Mouse (Mus musculus) heart, embryonic 11.5 days (tissue): ENCODE results near the gene Gtf3c2. TPM values are rescaled to one million over a fixed set of nuclear protein-coding genes. Genes with fewer than 3 reads are reported as not detected.

ENCODE experiments used
- ATAC-seq: fragments of 200-750 bp; cut with Nextera tagmentation; replicated peaks from 2 replicates; pipeline ENCODE4 v1.8.0; 2017; ENCODE audit warnings: moderate library complexity; ENCODE audit not compliant: insufficient number of reproducible peaks, low FRiP score, low TSS enrichment
- H3K27ac ChIP-seq: fragments of 300-500 bp; sonication (generic); 2 replicates; pipeline ENCODE4 v1.5.1; 2014; ENCODE audit warnings: mild to moderate bottlenecking, low read depth, low read length
- H3K27me3 ChIP-seq: fragments of 300-500 bp; sonication (generic); 2 replicates; pipeline ENCODE4 v1.6.1; 2014; ENCODE audit warnings: mild to moderate bottlenecking, low read length, mixed read lengths; ENCODE audit not compliant: control insufficient read depth, insufficient read depth
- H3K36me3 ChIP-seq: fragments of 300-500 bp; sonication (generic); 2 replicates; pipeline ENCODE4 v1.6.1; 2014; ENCODE audit warnings: mild to moderate bottlenecking, low read length, moderate library complexity, mixed read lengths; ENCODE audit not compliant: control insufficient read depth, insufficient read depth
- H3K4me1 ChIP-seq: fragments of 300-500 bp; sonication (generic); 2 replicates; pipeline ENCODE4 v1.6.1; 2014; ENCODE audit warnings: low read length; ENCODE audit not compliant: control insufficient read depth, insufficient read depth
- H3K4me2 ChIP-seq: fragments of 300-500 bp; sonication (generic); 2 replicates; pipeline ENCODE4 v1.6.1; 2014; ENCODE audit warnings: mild to moderate bottlenecking, moderate library complexity
- H3K4me3 ChIP-seq: fragments of 300-500 bp; sonication (generic); 2 replicates; pipeline ENCODE4 v1.5.1; 2014; ENCODE audit warnings: low read depth, low read length
- H3K9ac ChIP-seq: fragments of 300-500 bp; sonication (generic); 2 replicates; pipeline ENCODE4 v1.6.1; 2014; ENCODE audit warnings: mild to moderate bottlenecking, low read depth, low read length, moderate library complexity
- H3K9me3 ChIP-seq: fragments of 300-500 bp; sonication (generic); replicated peaks from 2 replicates; pipeline ENCODE4 v1.6.1; 2016; ENCODE audit warnings: low read length; ENCODE audit not compliant: control insufficient read depth
- WGBS: fragments of 180-500 bp; shearing (Covaris S2); extraction: QIAGEN DNeasy Blood & Tissue Kit; methylation state at CpG from one replicate; pipeline ENCODE4 v1.1.7; 2014; ENCODE audit not compliant: insufficient replicate concordance; 5-methylcytosine and 5-hydroxymethylcytosine counted together
- polyA plus RNA-seq: library from polyadenylated mRNA; unstranded; fragments of >200 nt; fragmentation: Nextera tagmentation; extraction: Ambion mirVana; gene quantifications from 2 replicates; pipeline ENCODE4 v1.2.1, GENCODE M21; 2014

The Gtf3c2 gene
- polyA plus RNA-seq, 1 experiment from 2014 or later, result 48.2 TPM

- Histone ChIP-seq H3K36me3 (peaks cover 34% of the 10 kb centered on the region), H3K4me3 (peak overlapping the region; percentile 73), H3K9me3 (no peaks in the 10 kb centered on the region), H3K9ac (peak overlapping the region; percentile 90), H3K4me2 (peak overlapping the region; percentile 82), H3K4me1 (peaks cover 11% of the 10 kb centered on the region), H3K27ac (no peak overlapping the region), H3K27me3 (no peaks in the 10 kb centered on the region)
- ATAC-seq, result no peak
- 91% methylated on average over 16 of the region's 16 CpGs for WGBS
Measured at GRCm38 (mm10) chr5:31194486-31195485, 14.8 kb upstream of the Gtf3c2 start.

DNA sequence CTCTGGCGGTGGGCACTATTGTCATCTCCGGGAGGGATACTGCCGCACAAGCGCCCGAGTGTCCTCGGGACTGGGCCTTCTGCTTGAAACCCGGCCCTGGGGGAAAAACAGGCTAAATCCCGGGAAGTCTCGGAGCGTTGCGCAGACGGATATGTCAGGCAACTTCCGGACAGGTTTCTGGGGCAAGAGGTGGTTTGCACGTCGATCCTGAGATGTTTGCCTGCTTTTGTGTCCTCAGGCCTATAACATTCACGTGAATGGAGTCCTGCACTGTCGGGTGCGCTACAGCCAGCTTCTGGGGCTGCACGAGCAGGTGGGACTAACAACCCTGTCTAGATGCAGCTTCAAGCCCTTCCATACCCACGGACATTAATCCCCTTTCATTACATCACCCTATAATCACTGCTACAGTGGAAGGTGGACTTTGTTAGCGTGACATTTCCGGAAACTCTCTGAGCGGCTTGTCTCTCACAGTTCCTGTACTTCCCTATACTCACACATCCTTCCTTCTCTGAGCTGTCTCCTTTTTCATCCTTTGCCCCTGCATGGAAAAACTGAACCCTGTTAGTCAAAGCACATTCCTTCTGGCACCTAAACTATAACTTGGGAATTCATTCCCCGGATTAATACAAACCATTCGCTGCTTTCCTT is 13.8 kb upstream of the Gtf3c2 start:
- Histone ChIP-seq H3K27me3 (no peaks in the 10 kb centered on the region), H3K27ac (peak overlapping the region; percentile 89), H3K4me2 (peak overlapping the region; percentile 82), H3K4me1 (peaks cover 11% of the 10 kb centered on the region), H3K9ac (peak overlapping the region; percentile 90), H3K36me3 (peaks cover 29% of the 10 kb centered on the region), H3K9me3 (no peaks in the 10 kb centered on the region), H3K4me3 (peak overlapping the region; percentile 73)
- ATAC-seq, result no peak
- WGBS, result 10% methylated on average over 25 of the region's 25 CpGs

GRCm38 (mm10) chr5:31192939-31193630 is 13.1 kb upstream of the Gtf3c2 start, which contains the start of the genes Snx17 and Eif2b4:
Snx17 (plus strand) TSS chr5:31193227.
Eif2b4 (minus strand) TSS chr5:31193430.
- Histone ChIP-seq H3K9ac (peak within 1 kb of the TSS; percentile 90), H3K4me1 (peaks cover 11% of the 10 kb centered on the region), H3K27me3 (no peaks in the 10 kb centered on the region), H3K4me2 (peak within 1 kb of the TSS; percentile 82), H3K9me3 (no peaks in the 10 kb centered on the region), H3K36me3 (peaks cover 29% of the 10 kb centered on the region), H3K27ac (peak within 1 kb of the TSS; percentile 89), H3K4me3 (peak within 1 kb of the TSS; percentile 73)
- WGBS, result under 1% methylated on average over 48 of the region's 48 CpGs
- peak; percentile 92 for ATAC-seq

DNA sequence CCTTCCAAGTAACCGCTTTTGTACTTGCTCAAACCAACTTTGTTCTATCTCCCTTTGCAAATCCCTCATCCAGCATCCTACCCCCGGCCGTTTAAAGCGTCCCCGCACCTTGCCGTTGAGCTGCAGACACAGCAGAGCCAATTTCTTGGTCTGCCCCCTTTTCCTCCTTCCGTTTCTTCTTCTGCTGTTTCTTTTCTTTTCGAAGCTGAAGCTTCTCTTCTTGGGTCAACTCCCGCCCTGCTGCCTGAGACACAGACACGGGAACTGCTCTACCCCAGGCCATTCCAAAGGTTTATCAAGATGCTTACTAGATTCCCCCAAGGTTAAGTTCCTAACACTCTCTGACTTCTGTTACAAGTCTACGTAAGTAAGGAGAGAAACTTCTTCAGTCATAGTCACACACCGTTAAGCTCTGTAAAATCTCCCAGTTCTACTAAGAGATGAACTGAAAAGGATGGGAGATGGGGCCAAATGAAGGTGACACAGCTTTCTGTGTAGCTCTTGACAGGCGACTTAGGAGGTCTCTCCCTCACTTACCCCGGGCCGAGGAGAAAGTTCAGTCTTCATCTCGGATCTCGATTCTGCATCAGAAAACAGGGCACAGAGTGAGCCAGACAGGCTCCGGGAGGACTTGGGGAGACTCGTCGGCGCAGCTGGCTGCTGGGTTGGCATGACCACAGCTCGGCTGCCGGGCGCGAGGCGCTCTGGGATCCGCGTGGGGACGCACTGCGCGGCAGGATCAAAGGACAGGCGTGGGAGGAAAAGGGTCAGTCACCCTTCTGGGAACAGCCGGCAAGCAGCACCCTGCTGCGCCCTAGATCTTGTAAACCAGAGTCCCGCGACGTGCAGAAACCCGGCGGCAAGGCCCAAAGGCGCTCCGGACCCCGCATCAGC is 12.3 kb upstream of the Gtf3c2 start:
- WGBS, result 12% methylated on average over 42 of the region's 42 CpGs
- peaks cover 30% of the 10 kb centered on the region for H3K36me3 ChIP-seq

DNA sequence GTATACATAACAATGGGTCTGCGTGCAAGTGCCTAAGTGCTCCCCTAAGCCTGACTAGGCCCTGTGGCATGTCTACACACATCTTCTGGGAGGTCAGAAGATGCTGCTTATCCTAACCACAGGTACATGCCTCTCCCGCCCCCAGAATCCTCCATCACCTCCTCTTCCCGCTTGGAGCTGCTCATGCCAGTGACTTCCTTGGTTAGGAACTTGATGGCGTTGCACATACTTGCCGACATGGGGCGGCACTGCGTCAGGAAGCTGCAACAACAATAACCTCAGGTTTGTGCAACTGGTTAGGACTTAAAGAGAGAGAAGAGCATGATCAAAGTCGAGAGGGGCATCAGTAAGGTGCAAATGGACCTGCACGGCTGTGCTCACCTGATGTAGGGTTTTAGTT is 10.3 kb upstream of the Gtf3c2 start:
- no peak overlapping the region for H3K4me3 ChIP-seq
- no peak overlapping the region for H3K4me2 ChIP-seq
- ATAC-seq, result no peak
- H3K9ac ChIP-seq, result no peak overlapping the region
- 84% methylated on average over 9 of the region's 9 CpGs for WGBS
- H3K27ac ChIP-seq, result no peak overlapping the region
- peaks cover 11% of the 10 kb centered on the region for H3K4me1 ChIP-seq
- no peaks in the 10 kb centered on the region for H3K27me3 ChIP-seq
- no peaks in the 10 kb centered on the region for H3K9me3 ChIP-seq
- H3K36me3 ChIP-seq, result peaks cover 16% of the 10 kb centered on the region

More for the DNA sequence above, 12.3 kb upstream of the Gtf3c2 start:
- H3K4me1 ChIP-seq, result peaks cover 11% of the 10 kb centered on the region
- H3K4me3 ChIP-seq, result peak overlapping the region; percentile 73
- H3K4me2 ChIP-seq, result peak overlapping the region; percentile 78
- H3K9ac ChIP-seq, result peak overlapping the region; percentile 84
- ATAC-seq, result peak; percentile 55
- H3K27me3 ChIP-seq, result no peaks in the 10 kb centered on the region
- no peaks in the 10 kb centered on the region for H3K9me3 ChIP-seq
- H3K27ac ChIP-seq, result peak overlapping the region; percentile 89

DNA sequence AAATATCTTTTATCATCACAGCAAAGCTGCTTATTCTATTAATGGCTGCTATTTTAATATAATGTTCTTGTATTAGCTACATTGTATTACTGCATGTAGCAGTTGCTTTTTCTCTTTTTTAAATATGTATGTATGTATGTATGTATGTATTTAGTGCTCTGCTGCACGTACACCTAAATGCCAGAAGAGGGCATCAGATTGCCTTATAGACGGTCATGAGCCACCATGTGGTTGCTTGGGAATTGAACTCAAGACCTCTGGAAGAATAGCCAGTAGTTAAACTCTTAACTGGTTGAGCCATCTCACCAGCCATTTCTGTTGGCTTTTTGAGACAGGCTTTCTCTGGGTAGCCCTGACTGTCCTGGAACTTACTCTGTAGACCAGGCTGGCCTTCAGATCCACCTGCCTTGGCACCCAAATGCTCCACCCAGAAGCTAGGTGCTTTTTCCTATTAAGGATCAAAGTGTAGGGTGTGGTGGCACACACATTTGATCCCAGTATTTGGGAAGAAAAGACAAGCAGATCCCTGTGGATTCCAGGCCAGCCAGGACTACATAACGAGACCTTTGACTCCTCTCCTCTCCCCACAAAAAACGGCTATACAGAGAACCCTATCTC is 8.4 kb upstream of the Gtf3c2 start:
- no peak overlapping the region for H3K4me2 ChIP-seq
- 73% methylated on average over 4 of the region's 4 CpGs for WGBS
- no peaks in the 10 kb centered on the region for H3K9me3 ChIP-seq
- ATAC-seq, result no peak
- H3K4me1 ChIP-seq, result peaks cover 5% of the 10 kb centered on the region
- no peaks in the 10 kb centered on the region for H3K27me3 ChIP-seq
- H3K4me3 ChIP-seq, result no peak overlapping the region
- peaks cover 15% of the 10 kb centered on the region for H3K36me3 ChIP-seq
- no peak overlapping the region for H3K9ac ChIP-seq
- H3K27ac ChIP-seq, result no peak overlapping the region

DNA sequence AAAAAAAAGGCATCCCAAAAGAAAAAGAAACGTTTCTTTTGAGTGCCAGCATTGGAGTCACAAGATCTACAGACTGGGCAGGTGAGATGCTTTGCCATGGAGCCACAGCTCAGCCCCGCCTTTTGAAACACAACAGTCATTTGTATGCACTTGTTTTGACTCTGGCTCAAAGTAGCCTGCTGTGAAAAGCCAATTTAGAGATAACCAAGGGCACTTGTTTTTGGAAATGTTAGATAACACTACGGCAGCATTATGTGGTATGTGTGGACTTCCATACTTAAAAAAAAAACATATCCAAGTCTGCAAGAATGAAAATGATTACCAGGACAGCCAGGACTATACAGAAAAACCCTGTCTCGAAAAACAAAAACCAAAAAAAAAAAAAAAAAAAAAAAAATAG is 3.7 kb upstream of the Gtf3c2 start:
- peaks cover 15% of the 10 kb centered on the region for H3K36me3 ChIP-seq
- no peak overlapping the region for H3K4me3 ChIP-seq
- 41% methylated on average over 4 of the region's 4 CpGs for WGBS
- no peak overlapping the region for H3K9ac ChIP-seq
- H3K27ac ChIP-seq, result no peak overlapping the region
- no peak overlapping the region for H3K4me2 ChIP-seq
- no peaks in the 10 kb centered on the region for H3K4me1 ChIP-seq
- H3K27me3 ChIP-seq, result no peaks in the 10 kb centered on the region
- no peak for ATAC-seq
- H3K9me3 ChIP-seq, result no peaks in the 10 kb centered on the region
